ENCODE assay signal across 15 mouse cellular contexts in genomic region chr12:30272242-30272985, GRCm38 (mm10).
"Had no signal": no experiment of that assay in that cellular context is flagged by ENCODE, and none has a peak within 500 bp of the region (broad histone marks: within the 10 kb centered on the region; RNA-seq: fewer than 3 reads in every experiment).

No protein-coding gene starts in this region.

- H3K9me3 ChIP-seq: limb, embryonic 13.5 days; midbrain, embryonic 15.5 days; neural tube, embryonic 12.5 days had no signal

- H3K4me1 ChIP-seq: limb, embryonic 13.5 days; midbrain, embryonic 15.5 days; neural tube, embryonic 12.5 days had no signal

- DNase-seq: kidney, adult 9 months; kidney, postnatal 36 days; layer of hippocampus, adult 9-11 months; layer of hippocampus, postnatal 36 days; left cerebral cortex, postnatal 4 days; lung, adult 18-20 months; thymus, adult 2 months; thymus, postnatal 25 days had no signal

- H3K27me3 ChIP-seq: midbrain, embryonic 15.5 days; neural tube, embryonic 12.5 days had no signal

- H3K9ac ChIP-seq: limb, embryonic 13.5 days; liver, embryonic 14.5 days; midbrain, embryonic 15.5 days; neural tube, embryonic 12.5 days had no signal

- H3K4me3 ChIP-seq: limb, embryonic 13.5 days; midbrain, embryonic 15.5 days; neural tube, embryonic 12.5 days had no signal

- H3K4me2 ChIP-seq: limb, embryonic 13.5 days; midbrain, embryonic 15.5 days; neural tube, embryonic 12.5 days had no signal

- H3K36me3 ChIP-seq: limb, embryonic 13.5 days; midbrain, embryonic 15.5 days; neural tube, embryonic 12.5 days had no signal

- ATAC-seq: hindbrain, embryonic 16.5 days; inflammation-experienced regulatory T-cells, adult 6 months; midbrain, embryonic 15.5 days had no signal

- H3K27ac ChIP-seq: kidney, postnatal 0 days; limb, embryonic 13.5 days; liver, embryonic 14.5 days; midbrain, embryonic 15.5 days; neural tube, embryonic 12.5 days had no signal
